Mouse (Mus musculus) kidney, adult 2 months (tissue): ENCODE measurements at regions not wholly inside any gene's neighbourhood (a gene's known extent, or its start where the extent isn't known, plus 50 kb on each side); places are given as distances from the start of the nearest gene placed in this dataset.
"Not testable (repeated sequence)": the region's sequence is repeated elsewhere in the genome, so short reads cannot be mapped to it uniquely, and the experiment has no call there.

Experiments
- DNase-seq: peaks from one replicate; pipeline ENCODE4 v3.0.0; 2021
- H3K27ac ChIP-seq: fragments of 200-500 bp; 2 replicates; pipeline ENCODE4 v1.5.1; 2012; ENCODE audit warnings: low read depth, low read length, control low read depth, inconsistent platforms; ENCODE audit not compliant: insufficient read depth
- H3K27me3 ChIP-seq: fragments of 200-500 bp; replicated peaks from 2 replicates; pipeline ENCODE4 v1.6.1; 2012; ENCODE audit warnings: mild to moderate bottlenecking, moderate library complexity, low read length, inconsistent platforms; ENCODE audit not compliant: control insufficient read depth, insufficient read depth
- H3K36me3 ChIP-seq: fragments of 200-500 bp; 2 replicates; pipeline ENCODE4 v1.6.1; 2012; ENCODE audit warnings: mild to moderate bottlenecking, moderate library complexity, low read length, inconsistent platforms; ENCODE audit not compliant: control insufficient read depth, insufficient read depth
- H3K4me1 ChIP-seq: fragments of 200-500 bp; 2 replicates; pipeline ENCODE4 v1.6.1; 2011; ENCODE audit warnings: low read length; ENCODE audit not compliant: control insufficient read depth, insufficient read depth
- H3K4me3 ChIP-seq: fragments of 200-500 bp; 2 replicates; pipeline ENCODE4 v1.5.1; 2011; ENCODE audit warnings: mild to moderate bottlenecking, low read depth, low read length, control low read depth; ENCODE audit not compliant: insufficient read depth
- CTCF ChIP-seq: fragments of 200-500 bp; conservative IDR thresholded peaks from 2 replicates; pipeline ENCODE4 v1.5.1; 2011; ENCODE audit warnings: low read depth, mild to moderate bottlenecking, control low read depth, low read length, moderate library complexity, mixed read lengths; ENCODE audit not compliant: insufficient read depth, insufficient read length
- POLR2A ChIP-seq: fragments of 200-500 bp; IDR thresholded peaks from one replicate; pipeline ENCODE4 v1.6.1; 2011; ENCODE audit warnings: low read depth, low read length, control low read depth
- whole genome bisulfite sequencing: fragments of 180-500 bp; shearing (Covaris S2); methylation state at CpG from one replicate; pipeline ENCODE4 v1.1.7; 2018; 5-methylcytosine and 5-hydroxymethylcytosine counted together

GRCm38 (mm10) chr5:142281997-142282396, 119.3 kb upstream of the Foxk1 start:
- Histone ChIP-seq H3K36me3 (no peaks in the 10 kb centered on the region), H3K4me3 (no peak overlapping the region), H3K4me1 (no peaks in the 10 kb centered on the region), H3K27ac (no peak overlapping the region), H3K27me3 (no peaks in the 10 kb centered on the region)
- 34% methylated on average over 9 of the region's 9 CpGs for WGBS
- DNase-seq: no peak
- TF ChIP-seq CTCF (no peak), POLR2A (no peak)

DNA sequence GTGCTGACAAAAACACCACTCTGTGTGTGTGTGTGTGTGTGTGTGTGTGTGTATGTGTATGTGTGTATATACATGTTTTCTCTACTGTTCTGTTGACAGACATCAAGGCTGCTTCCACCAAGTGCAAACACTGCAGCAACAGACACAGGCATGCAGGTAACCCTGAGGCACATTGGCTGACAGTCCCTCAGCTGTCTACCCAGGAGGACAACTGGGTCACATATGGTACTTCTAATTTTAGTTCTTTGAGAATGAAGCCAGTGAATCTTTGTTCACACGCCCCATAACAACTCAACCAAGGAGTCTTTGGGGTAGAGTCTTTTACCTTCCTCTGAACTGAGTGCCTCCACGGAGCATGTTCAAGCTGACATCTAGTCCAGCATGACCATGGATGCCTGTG, 113.3 kb upstream of the Foxk1 start:
- Histone ChIP-seq H3K4me1 (no peaks in the 10 kb centered on the region), H3K27ac (no peak overlapping the region), H3K4me3 (no peak overlapping the region), H3K36me3 (no peaks in the 10 kb centered on the region), H3K27me3 (no peaks in the 10 kb centered on the region)
- TF ChIP-seq CTCF (no peak), POLR2A (no peak)
- no peak for DNase-seq
- 91% methylated on average over 2 of the region's 2 CpGs for WGBS

GRCm38 (mm10) chr5:142291451-142291850, 109.8 kb upstream of the Foxk1 start:
- no peak overlapping the region for H3K27ac ChIP-seq
- no peak for TF ChIP-seq CTCF
- TF ChIP-seq POLR2A: no peak
- 93% methylated on average over 10 of the region's 10 CpGs for WGBS
- H3K36me3 ChIP-seq: no peaks in the 10 kb centered on the region
- no peaks in the 10 kb centered on the region for H3K27me3 ChIP-seq
- H3K4me3 ChIP-seq: no peak overlapping the region
- no peak for DNase-seq
- no peaks in the 10 kb centered on the region for H3K4me1 ChIP-seq

- H3K27ac ChIP-seq, H3K36me3 ChIP-seq, DNase-seq, H3K27me3 ChIP-seq, H3K4me1 ChIP-seq, H3K4me3 ChIP-seq: not testable (repeated sequence)
- 89% methylated on average over 2 of the region's 2 CpGs for WGBS
Observed at GRCm38 (mm10) chr5:142296401-142296800, 104.9 kb upstream of the Foxk1 start.

- WGBS: 87% methylated on average over 5 of the region's 5 CpGs
- Histone ChIP-seq H3K27ac (no peak overlapping the region), H3K4me3 (no peak overlapping the region), H3K4me1 (no peaks in the 10 kb centered on the region), H3K27me3 (no peaks in the 10 kb centered on the region), H3K36me3 (no peaks in the 10 kb centered on the region)
- DNase-seq: no peak
- TF ChIP-seq CTCF (no peak), POLR2A (no peak)
Observed at GRCm38 (mm10) chr5:142299621-142300020, 101.7 kb upstream of the Foxk1 start.

GRCm38 (mm10) chr5:142308511-142308910, 92.8 kb upstream of the Foxk1 start:
- 98% methylated on average over 3 of the region's 3 CpGs for WGBS
- TF ChIP-seq POLR2A (no peak), CTCF (no peak)
- H3K27me3 ChIP-seq: no peaks in the 10 kb centered on the region

DNA sequence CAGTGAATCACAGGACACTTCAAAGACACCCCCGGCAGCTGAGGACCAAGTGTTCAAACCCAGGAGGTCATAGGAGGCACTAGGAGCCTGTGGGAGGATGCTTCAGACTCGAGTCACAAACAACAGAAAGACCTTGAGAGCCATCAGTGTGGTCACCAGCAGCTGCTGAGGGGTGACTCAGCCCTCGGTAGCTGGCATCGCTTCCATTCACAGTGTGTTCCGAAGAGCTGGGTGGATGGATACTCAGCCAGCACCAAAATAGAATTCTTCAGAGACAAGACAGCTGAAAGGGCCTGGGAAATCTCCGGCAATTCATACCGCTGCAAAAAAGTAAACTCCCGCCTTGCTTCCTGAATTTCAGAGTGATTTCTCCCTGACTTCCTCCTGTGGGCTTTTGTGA, 87.4 kb upstream of the Foxk1 start:
- no peak for DNase-seq
- TF ChIP-seq POLR2A: no peak
- TF ChIP-seq CTCF: no peak
- Histone ChIP-seq H3K4me1 (no peaks in the 10 kb centered on the region), H3K27me3 (no peaks in the 10 kb centered on the region), H3K4me3 (no peak overlapping the region), H3K27ac (no peak overlapping the region), H3K36me3 (no peaks in the 10 kb centered on the region)
- WGBS: 51% methylated on average over 8 of the region's 8 CpGs

More at GRCm38 (mm10) chr5:142308511-142308910, 92.8 kb upstream of the Foxk1 start:
- H3K4me3 ChIP-seq: no peak overlapping the region
- no peak for DNase-seq
- H3K4me1 ChIP-seq: no peaks in the 10 kb centered on the region
- no peak overlapping the region for H3K27ac ChIP-seq
- H3K36me3 ChIP-seq: no peaks in the 10 kb centered on the region

DNA sequence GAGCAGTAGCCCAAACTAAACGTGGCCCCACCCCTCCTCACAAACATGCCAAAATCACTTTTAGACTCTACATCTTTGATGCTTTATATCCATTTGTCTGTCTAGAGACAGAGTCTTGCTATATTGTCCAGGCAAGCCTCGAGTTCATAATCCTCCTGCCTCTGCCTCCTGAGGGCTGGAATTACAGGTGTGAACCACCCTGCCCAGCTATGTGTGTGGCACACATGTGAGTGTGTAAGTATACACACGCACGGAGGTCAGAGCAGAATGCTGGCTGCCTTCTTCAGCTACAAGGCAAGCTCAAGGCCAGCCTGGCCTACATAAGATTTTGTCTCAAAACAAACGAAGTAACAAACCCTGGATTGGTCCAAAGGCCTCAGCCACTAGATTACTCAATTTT, 86.8 kb upstream of the Foxk1 start:
- Histone ChIP-seq H3K36me3 (no peaks in the 10 kb centered on the region), H3K27ac (no peak overlapping the region), H3K4me3 (no peak overlapping the region), H3K4me1 (no peaks in the 10 kb centered on the region), H3K27me3 (no peaks in the 10 kb centered on the region)
- TF ChIP-seq POLR2A (no peak), CTCF (no peak)
- WGBS: 76% methylated on average over 5 of the region's 5 CpGs
- no peak for DNase-seq
